Mouse (Mus musculus): Measurements from ENCODE around the gene Pdlim3.

Pdlim3 gene

GRCm38 (mm10) chr8:45905591-45906250 lies 20.5 kb downstream of the Pdlim3 start:
- no peak for DNase-seq (ENCODE audit: low spot score)

DNA sequence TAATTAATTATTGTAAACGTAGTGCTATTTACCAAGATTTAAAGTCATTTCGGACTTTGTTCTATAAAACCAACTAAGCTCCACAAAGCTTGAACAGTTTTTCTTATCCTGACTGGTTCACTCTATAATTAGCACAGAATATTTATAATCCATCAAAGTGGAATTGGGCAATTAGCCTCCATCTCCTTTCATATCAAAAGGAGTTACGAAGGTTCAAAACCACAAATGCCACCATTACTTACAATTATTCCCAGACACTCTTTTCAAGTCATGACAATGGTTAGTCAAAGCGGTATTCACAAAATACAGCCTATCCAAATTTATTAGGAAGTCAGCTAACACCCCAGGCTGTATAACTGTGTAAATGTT lies 21.0 kb downstream of the Pdlim3 start:
- DNase-seq (ENCODE audit: low spot score): no peak

- DNase-seq (ENCODE audit: low spot score): no peak
Observed at GRCm38 (mm10) chr8:45913707-45914106, 28.4 kb downstream of the Pdlim3 start.

- DNase-seq (ENCODE audit: low spot score): no peak
Observed at GRCm38 (mm10) chr8:45916496-45916895, 31.2 kb downstream of the Pdlim3 start.

GRCm38 (mm10) chr8:45917040-45917679 lies 31.9 kb downstream of the Pdlim3 start:
- no peak for DNase-seq (ENCODE audit: low spot score)

GRCm38 (mm10) chr8:45918891-45919290 lies 33.6 kb downstream of the Pdlim3 start:
- no peak for DNase-seq (ENCODE audit: low spot score)

- no peak for DNase-seq (ENCODE audit: low spot score)
Observed at GRCm38 (mm10) chr8:45920392-45920791, 35.1 kb downstream of the Pdlim3 start.

DNA sequence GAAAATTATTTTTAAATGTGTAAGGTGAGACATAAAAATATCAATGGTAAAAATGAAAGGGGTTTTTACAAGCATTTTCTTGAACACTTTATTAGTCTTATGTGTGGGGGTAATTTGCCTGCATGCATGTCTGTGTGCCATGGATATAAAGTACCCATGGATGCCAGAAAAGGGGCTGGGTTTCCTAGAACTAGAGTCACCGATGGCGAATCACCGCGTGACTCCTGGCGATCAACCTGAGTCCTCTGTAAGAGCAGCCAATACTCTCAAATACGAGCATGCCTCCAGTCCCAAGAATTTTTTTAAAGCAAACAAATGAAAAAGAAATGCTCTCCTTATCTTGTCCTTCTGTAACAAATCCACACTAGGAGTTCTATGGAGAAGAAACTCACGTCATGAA lies 36.9 kb downstream of the Pdlim3 start:
- DNase-seq (ENCODE audit: low spot score): no peak

- DNase-seq (ENCODE audit: low spot score): peak; percentile 97
Observed at GRCm38 (mm10) chr8:45934582-45935014, 49.3 kb downstream of the Pdlim3 start, which contains the start of gene Ccdc110. Gene Ccdc110 (plus strand): TSS chr8:45934619.

GRCm38 (mm10) chr8:45936986-45937385 lies 51.7 kb downstream of the Pdlim3 start:
- DNase-seq (ENCODE audit: low spot score): no peak

DNA sequence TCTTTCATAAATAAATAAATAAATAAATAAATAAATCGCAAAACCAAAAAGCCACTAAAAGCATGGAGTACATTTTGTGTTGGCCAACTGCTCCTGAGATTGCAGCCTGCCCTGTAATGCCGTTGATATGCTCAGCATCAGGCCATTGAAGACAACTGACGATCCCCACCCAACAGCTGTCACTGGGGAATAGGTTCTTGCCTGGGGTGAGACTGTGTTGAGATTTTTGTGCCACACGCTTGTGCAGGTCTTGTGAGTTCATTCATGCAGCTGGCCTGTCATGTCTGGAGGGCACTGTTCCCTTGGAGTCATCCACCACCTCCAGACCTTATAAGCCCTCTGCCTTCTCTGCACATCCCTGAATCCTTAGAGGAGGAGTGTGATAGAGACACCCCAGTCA lies 61.0 kb downstream of the Pdlim3 start:
- no peak for DNase-seq (ENCODE audit: low spot score)

DNA sequence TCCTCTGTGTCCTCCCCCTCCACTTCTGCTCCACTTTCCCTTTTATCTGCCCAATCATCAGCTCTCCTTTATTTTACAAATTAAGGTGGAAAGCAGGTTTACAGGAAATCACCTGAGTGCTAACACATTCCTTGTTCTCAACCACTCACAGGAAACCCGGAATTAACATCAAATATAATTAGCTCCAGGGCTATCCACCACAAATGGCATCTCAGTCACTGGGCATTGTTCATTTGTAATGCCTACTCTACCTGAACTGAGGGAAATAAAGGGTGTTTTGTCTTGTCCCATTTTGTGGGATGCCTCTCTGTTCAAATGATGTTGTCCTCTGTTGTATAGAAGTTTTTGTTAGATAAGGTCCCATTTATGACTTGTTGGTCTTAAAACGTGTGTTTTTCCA lies 65.4 kb downstream of the Pdlim3 start:
- DNase-seq (ENCODE audit: low spot score): no peak
